Comparison of ENCODE assay signal across 8 mouse cellular contexts in genomic region chrX:151802328-151802955, GRCm38 (mm10). TPM values are rescaled to one million over a fixed set of nuclear protein-coding genes. Genes with fewer than 3 reads are reported as not detected.
DNase-seq lines count a peak whose midpoint lies in the region; ATAC-seq lines count a peak whose summit lies in the region.

No protein-coding gene starts in this region.

- H3K27me3 ChIP-seq in neural tube, embryonic 11.5 days (ENCODE audit: control insufficient read depth, insufficient read depth, low read length) = no peaks in the 10 kb centered on the region
- no peaks in the 10 kb centered on the region for H3K27me3 ChIP-seq in hindbrain, embryonic 11.5 days (ENCODE audit: control insufficient read depth, insufficient read depth, low read length)
- H3K27me3 ChIP-seq in midbrain, embryonic 13.5 days = peaks cover 6% of the 10 kb centered on the region; the same call in 1 of the 2 replicates

- peak overlapping the region; percentile 50 for H3K4me3 ChIP-seq in neural tube, embryonic 11.5 days (ENCODE audit: low read depth, low read length)
- peak overlapping the region; percentile 53 for H3K4me3 ChIP-seq in hindbrain, embryonic 11.5 days (ENCODE audit: low read depth, low read length)
- H3K4me3 ChIP-seq in midbrain, embryonic 13.5 days (replicated peaks) = peak overlapping the region; percentile 46

- H3K4me1 ChIP-seq in neural tube, embryonic 11.5 days (ENCODE audit: control insufficient read depth, insufficient read depth, low read length) = no peaks in the 10 kb centered on the region
- H3K4me1 ChIP-seq in hindbrain, embryonic 11.5 days (replicated peaks; ENCODE audit: control insufficient read depth, insufficient read depth, low read length) = no peaks in the 10 kb centered on the region
- H3K4me1 ChIP-seq in midbrain, embryonic 13.5 days (replicated peaks) = no peaks in the 10 kb centered on the region

- peak overlapping the region; percentile 46 for H3K4me2 ChIP-seq in neural tube, embryonic 11.5 days (ENCODE audit: low read depth)
- H3K4me2 ChIP-seq in hindbrain, embryonic 11.5 days (replicated peaks; ENCODE audit: low read depth, low read length) = peak overlapping the region; percentile 44
- peak overlapping the region; percentile 50 for H3K4me2 ChIP-seq in midbrain, embryonic 13.5 days (replicated peaks)

- peak overlapping the region; percentile 69 for H3K9ac ChIP-seq in neural tube, embryonic 11.5 days (ENCODE audit: low read length)
- peak overlapping the region; percentile 58 for H3K9ac ChIP-seq in hindbrain, embryonic 11.5 days (ENCODE audit: low read depth, low read length)
- peak overlapping the region; percentile 71 for H3K9ac ChIP-seq in midbrain, embryonic 13.5 days (replicated peaks)

- H3K36me3 ChIP-seq in neural tube, embryonic 11.5 days (ENCODE audit: control insufficient read depth, insufficient read depth, low read length) = no peaks in the 10 kb centered on the region
- H3K36me3 ChIP-seq in hindbrain, embryonic 11.5 days (ENCODE audit: control insufficient read depth, insufficient read depth, low read length) = no peaks in the 10 kb centered on the region
- H3K36me3 ChIP-seq in midbrain, embryonic 13.5 days = no peaks in the 10 kb centered on the region

- no peaks in the 10 kb centered on the region for H3K9me3 ChIP-seq in neural tube, embryonic 11.5 days (ENCODE audit: control insufficient read depth, low read length)
- H3K9me3 ChIP-seq in hindbrain, embryonic 11.5 days (ENCODE audit: control insufficient read depth, low read length) = no peaks in the 10 kb centered on the region
- H3K9me3 ChIP-seq in midbrain, embryonic 13.5 days = no peaks in the 10 kb centered on the region

- peak overlapping the region; percentile 81 for H3K27ac ChIP-seq in neural tube, embryonic 11.5 days (ENCODE audit: low read depth, low read length)
- peak overlapping the region; percentile 84 for H3K27ac ChIP-seq in hindbrain, embryonic 11.5 days (ENCODE audit: low read depth, low read length)
- peak overlapping the region; percentile 93 for H3K27ac ChIP-seq in midbrain, embryonic 13.5 days

- no peak for ATAC-seq in neural tube, embryonic 11.5 days (ENCODE audit: insufficient read depth, low FRiP score, low TSS enrichment)
- no peak for ATAC-seq in hindbrain, embryonic 11.5 days (ENCODE audit: low FRiP score)
- ATAC-seq in midbrain, embryonic 13.5 days = no peak

- DNase-seq in cerebellum, adult 9-11 months = peak; percentile 14
- no peak for DNase-seq in cerebellum, adult 18-20 months
- peak; percentile 16 for DNase-seq in neural tube, embryonic 11.5 days (ENCODE audit: low spot score)
- no peak for DNase-seq in neural tube, embryonic 10.5 days (ENCODE audit: extremely low spot score, low spot score)
- peak; percentile 28 for DNase-seq in hindbrain, embryonic 11.5 days (ENCODE audit: low spot score)
- DNase-seq in gastrocnemius, postnatal 4 days (ENCODE audit: low spot score in 2 of 2) = no peak
- no peak for DNase-seq in testis, postnatal 14 days (ENCODE audit: low spot score)

- 29% methylated on average over 13 of the region's 13 CpGs for WGBS in neural tube, embryonic 11.5 days
- 21% methylated on average over 13 of the region's 13 CpGs for WGBS in hindbrain, embryonic 11.5 days
- WGBS in midbrain, embryonic 13.5 days = 24% methylated on average over 13 of the region's 13 CpGs

RNA-seq across cellular contexts. Expression of gene Huwe1, which starts 1.8 kb away (rescaled TPM):
- 64.1 and 66.4 TPM in 2 replicates for polyA plus RNA-seq in neural tube, embryonic 11.5 days (2014; fragmentation: Nextera tagmentation; extraction: Ambion mirVana)
- 75.2 and 117 TPM in 2 replicates for polyA plus RNA-seq in hindbrain, embryonic 11.5 days (2014; fragmentation: Nextera tagmentation; extraction: Ambion mirVana)
- polyA plus RNA-seq in midbrain, embryonic 13.5 days (2015; fragmentation: Nextera tagmentation; extraction: Ambion mirVana) = 65.5 and 71.0 TPM in 2 replicates
- 100 to 1,000 TPM; 146 to 152 TPM for total RNA-seq in gastrocnemius, postnatal 4 days (2021)

Comparison
In these comparisons a context has a peak if more than half of its experiments do, and no peak if none do; other contexts are left out.
1. DNase-seq: peak in cerebellum, adult 9-11 months (single experiment), neural tube, embryonic 11.5 days (single experiment) and hindbrain, embryonic 11.5 days (single experiment); none in cerebellum, adult 18-20 months (0 of 2), neural tube, embryonic 10.5 days (single experiment), gastrocnemius, postnatal 4 days (0 of 2) and testis, postnatal 14 days (single experiment).
2. Peak in every context shown above with its lines, with median percentiles within 50 percentile points of each other: H3K27ac ChIP-seq, H3K4me2 ChIP-seq, H3K4me3 ChIP-seq and H3K9ac ChIP-seq.